Mouse (Mus musculus) ES-E14 (cell line): ENCODE results near the gene Sned1.

Experiments used
- CHD2 ChIP-seq: IDR thresholded peaks from 2 replicates; pipeline ENCODE4 v1.6.1; 2014; ENCODE audit warnings: mild to moderate bottlenecking, low read depth, low read length, inconsistent platforms
- MAFK ChIP-seq: IDR thresholded peaks from 2 replicates; pipeline ENCODE4 v1.6.1; 2014; ENCODE audit warnings: mild to moderate bottlenecking, low read depth, low read length, inconsistent platforms; ENCODE audit not compliant: insufficient read depth

DNA sequence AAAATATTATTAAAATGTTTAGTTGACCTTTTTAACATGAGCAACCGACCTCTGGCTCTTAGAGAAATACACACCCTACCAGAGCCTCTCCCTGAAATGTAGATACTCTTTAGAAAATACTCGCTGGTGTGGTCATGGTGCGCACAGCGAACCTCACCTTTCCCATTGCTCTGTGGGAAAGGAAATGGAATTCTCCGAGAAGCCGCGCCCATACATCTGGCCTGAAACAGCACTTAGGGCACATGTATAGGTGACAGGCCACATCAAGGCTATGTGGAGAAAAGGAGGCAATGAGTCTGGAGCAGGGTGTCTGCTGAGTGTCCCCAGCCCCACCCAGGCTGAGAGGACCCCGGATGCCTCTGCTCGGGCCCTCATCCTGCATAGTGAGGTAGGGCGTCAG is 2.0 kb downstream of the Sned1 start:
- no peak for TF ChIP-seq CHD2
- no peak for TF ChIP-seq MAFK
